Mouse (Mus musculus): Measurements from ENCODE around the gene 1700067K01Rik.
A peak's percentile ranks its signal among the peaks of the same experiment; 100 is the strongest.
"Not testable (repeated sequence)": the region's sequence is repeated elsewhere in the genome, so short reads cannot be mapped to it uniquely, and the experiment has no call there.

1700067K01Rik gene

GRCm38 (mm10) chr8:83983222-83983621, 18.1 kb upstream of the 1700067K01Rik start:
- not testable (repeated sequence) for DNase-seq

- no peak for DNase-seq
Observed at GRCm38 (mm10) chr8:83989243-83989642, 12.1 kb upstream of the 1700067K01Rik start.

DNA sequence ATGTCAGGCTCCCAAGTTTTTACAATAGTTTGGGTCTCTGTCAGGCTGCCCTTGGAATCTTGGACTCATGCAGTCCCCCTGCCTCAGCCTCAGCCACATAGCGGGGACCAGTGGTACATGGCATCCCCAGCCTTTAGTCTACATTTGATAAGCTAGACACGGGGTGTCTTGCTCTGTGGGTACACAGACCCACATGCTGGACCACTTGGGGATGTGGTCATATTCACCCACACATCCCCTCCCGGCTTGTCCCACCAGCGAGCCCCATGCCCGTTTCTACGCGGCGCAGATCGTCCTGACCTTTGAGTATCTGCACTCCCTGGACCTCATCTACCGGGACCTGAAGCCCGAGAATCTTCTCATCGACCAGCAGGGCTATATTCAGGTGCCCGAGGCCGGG, 11.1 kb upstream of the 1700067K01Rik start:
- no peak for DNase-seq

DNA sequence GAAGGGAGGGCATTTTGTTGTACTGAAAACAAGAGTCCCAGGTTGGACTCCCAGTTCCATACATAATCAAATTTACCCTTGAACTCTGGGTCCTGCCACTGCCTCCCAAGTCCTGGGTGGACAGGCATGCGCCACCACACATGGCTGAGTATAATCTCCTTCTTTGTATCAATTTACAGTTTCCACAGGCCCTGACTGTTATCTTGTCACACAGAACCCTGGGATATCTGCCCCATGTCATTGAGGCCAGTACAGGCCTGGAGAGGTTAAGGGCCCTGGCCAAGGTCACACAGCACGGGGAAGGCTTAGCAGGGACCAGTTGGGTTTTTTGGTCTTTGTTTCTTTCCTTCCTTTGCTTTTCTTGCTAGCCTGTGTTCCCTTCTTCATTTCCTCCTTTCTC, 8.8 kb upstream of the 1700067K01Rik start:
- DNase-seq, result no peak

DNA sequence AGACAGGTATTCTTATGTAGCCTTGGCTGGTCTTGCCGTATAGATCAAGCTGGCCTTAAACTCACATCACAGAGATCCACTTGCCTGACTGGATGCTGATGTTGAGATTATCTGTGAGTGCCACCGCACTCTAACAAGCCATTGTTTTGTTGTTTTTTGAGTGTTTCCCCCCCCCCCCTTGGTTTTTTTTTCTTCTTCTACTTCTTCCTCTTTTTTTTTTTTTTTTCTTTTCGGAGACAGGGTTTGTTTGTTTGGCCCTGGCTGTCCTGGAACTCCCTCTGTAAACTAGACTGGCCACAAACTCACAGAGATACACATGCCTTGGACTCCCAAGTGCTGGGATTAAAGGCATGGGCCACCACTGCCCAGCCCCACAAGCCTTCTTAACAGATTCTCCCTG, 7.3 kb upstream of the 1700067K01Rik start:
- DNase-seq, result no peak

GRCm38 (mm10) chr8:83995973-83996372, 5.3 kb upstream of the 1700067K01Rik start:
- DNase-seq, result peak; percentile 30

DNA sequence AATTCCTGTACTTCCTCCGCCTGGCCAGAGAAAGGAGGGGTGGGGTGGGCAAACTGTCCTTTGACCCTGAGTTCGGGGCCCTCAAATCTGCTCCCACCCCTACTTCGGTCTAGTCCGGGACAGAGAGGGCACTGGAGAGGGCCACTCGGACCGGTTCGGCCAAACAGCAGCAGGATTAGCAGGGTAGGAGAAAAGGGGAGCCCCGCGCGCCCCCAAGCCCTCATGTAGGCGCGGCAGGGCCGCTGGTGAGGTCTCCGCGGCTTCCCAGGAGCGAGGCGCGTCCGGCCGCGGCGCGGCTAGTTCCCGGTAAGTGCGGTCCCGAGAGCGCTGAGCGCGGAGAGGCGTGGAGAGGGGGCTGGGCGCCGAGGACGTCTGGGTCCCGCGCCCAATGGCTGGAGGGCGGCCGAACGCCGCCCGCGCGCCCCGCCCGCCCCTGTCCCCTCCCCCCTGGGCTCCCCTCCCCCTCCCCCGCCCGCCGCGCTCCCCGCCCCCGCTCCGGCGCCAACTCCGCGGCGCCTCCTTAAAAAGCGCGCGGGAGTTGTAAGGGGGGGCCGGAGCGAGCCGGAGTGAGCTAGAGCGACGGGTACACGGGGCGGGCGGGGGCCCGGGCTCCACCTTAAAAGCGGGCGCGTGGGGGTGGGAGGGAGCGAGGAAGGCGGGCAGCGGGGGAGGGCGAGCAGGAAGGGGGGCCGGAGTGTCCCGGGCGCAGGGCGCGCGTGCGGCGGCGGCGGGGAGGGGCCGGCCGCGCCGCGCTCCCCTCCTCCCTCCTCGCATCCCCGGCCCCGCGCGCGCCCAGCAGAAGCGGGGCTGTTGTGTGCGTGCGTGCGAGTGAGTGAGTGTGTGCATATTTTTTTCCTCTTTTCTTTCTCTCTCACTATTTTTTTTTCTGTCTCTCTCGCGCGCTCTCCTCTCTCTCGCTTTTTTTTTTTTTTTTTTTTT, 4.5 kb upstream of the 1700067K01Rik start:
- peak; percentile 81 for DNase-seq

DNA sequence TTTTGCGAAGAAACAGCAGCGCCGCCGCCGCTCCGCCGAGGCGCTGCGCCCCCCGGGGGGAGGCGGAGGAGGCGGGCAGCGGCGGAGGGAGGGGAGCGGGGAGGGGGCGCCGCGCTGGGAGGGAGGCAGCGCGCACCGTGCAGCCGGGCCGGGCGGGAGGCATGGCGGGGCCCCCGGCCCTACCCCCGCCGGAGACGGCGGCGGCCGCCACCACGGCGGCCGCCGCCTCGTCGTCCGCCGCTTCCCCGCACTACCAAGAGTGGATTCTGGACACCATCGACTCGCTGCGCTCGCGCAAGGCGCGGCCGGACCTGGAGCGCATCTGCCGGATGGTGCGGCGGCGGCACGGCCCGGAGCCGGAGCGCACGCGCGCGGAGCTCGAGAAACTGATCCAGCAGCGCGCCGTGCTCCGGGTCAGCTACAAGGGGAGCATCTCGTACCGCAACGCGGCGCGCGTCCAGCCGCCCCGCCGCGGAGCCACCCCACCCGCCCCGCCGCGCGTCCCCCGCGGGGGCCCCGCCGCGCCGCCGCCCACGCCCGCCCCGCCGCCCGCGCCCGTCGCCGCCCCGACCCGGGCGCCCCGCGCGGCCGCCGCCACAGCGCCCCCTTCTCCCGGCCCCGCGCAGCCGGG, 3.7 kb upstream of the 1700067K01Rik start, which contains the start of gene Samd1:
Gene Samd1 (plus strand): TSS at position 162 of the 631 bp plus-strand sequence.
- DNase-seq, result peak; percentile 75

DNA sequence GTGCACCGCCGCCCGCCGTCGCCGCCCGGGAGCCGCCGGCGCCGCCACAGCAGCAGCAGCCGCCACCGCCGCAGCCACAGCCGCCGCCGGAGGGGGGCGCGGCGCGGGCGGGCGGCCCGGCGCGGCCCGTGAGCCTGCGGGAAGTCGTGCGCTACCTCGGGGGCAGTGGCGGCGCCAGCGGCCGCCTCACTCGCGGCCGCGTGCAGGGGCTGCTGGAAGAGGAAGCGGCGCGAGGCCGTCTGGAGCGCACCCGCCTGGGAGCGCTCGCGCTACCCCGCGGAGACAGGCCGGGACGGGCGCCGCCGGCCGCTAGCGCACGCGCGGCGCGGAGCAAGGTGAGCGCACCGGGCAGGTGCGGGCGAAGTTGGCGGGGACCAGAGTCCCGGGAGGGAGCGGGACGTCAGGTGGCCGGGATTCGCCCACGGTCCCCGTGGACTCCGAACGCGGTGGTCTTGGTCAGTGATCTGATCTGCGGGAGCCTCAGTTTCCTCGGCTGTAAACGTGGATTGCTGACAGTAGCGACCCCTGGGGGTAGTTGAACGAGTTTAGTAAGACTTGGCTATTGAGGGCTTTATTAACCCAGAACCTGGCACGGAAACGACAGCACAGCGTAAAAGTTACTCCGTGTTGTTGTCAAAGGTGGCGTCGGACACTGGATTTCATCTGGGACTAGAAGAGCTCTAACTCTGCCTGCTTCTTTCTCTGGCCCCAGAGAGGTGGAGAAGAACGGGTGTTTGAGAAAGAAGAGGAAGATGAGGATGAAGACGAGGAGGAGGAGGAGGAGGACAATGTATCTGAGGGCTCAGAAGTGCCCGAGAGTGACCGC, 2.9 kb upstream of the 1700067K01Rik start:
- DNase-seq, result peak; percentile 80

DNA sequence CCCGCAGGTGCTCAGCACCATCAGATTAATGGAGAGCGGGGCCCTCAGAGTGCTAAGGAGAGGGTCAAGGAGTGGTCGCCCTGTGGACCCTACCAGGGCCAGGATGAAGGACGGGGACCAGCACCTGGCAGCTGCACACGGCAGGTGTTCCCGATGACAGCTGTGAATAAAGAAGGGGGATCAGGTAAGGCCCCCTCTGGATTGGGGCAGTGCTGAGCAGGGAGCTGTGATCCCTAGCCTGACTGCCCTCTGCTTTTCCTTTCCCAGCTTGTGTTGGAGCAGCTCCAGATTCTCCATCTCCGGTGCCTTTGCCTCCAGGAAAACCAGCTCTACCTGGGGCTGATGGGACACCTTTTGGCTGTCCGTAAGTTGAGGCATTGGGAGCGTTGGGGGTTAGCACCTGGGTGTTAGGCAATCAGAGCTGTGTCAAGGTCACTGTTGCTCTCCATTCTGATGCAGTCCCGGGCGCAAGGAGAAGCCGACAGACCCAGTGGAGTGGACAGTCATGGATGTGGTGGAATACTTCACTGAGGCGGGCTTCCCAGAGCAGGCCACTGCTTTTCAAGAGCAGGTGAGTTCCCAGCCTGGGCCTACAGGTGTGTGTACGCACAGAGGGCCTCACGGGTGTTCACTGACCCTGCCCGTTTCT, 2.1 kb upstream of the 1700067K01Rik start:
- DNase-seq, result peak; percentile 22

GRCm38 (mm10) chr8:83999825-84000224, 1.5 kb upstream of the 1700067K01Rik start:
- no peak for DNase-seq

DNA sequence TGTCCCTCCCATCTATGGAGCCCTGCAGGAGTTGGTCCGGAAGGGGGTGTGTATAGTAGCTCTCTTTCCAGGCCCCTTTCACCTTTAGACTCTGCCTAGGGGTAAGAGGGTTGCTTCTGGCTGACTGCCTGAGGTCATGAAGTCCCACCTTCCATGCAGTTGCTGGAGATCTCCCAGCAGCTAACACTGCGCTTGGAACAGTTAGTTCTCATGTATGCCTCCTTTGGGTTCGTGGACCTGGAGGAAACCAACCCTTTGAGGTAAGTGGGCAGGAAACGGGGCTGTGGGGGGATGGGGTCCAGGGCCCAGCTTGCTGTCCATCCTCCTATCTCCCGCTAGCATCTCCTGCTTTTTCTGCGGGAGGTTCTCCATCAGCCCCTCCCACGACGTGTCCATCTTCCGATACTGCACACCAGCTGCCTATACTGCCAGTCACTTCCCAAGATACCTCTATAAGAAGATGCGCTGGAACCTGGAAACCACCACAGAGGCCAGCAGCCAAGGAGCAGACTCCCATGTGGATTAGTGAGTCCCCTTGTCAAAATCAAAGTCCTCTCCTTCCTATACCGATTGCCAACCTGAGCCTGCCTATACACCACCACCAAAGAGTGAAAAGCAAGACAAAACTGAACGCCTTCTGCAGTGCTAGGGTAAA, 1.8 kb downstream of the 1700067K01Rik start:
- DNase-seq, result no peak

DNA sequence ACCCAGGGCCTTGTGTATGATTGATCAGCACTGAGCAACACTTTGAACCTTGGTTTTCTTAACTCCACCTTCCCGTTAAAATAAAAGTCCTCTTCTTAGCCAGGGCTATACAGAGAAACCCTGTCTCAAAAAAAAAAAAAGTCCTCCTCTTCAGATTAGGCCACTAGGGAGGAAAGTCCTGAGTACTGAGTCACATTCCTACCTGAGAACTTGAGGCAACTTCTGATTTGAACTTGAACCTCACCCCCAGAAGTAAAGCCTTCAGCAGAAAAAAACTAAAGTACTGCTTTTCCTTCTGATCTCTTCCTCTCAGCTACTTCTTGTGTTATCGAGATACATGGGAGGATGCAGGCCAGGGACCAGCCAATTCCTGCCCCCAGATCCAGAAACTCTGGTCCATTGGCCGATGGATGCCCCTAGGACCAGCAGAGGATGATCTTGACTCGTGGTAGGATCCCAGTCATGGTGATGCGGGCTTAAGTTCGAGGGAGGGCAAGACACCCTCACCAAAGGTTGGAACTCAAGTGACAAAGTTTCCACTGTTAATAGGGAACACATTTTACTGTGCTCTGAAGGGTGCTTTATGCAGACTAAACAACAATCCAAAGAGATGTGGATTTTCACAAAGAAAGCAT, 2.4 kb downstream of the 1700067K01Rik start:
- no peak for DNase-seq

DNA sequence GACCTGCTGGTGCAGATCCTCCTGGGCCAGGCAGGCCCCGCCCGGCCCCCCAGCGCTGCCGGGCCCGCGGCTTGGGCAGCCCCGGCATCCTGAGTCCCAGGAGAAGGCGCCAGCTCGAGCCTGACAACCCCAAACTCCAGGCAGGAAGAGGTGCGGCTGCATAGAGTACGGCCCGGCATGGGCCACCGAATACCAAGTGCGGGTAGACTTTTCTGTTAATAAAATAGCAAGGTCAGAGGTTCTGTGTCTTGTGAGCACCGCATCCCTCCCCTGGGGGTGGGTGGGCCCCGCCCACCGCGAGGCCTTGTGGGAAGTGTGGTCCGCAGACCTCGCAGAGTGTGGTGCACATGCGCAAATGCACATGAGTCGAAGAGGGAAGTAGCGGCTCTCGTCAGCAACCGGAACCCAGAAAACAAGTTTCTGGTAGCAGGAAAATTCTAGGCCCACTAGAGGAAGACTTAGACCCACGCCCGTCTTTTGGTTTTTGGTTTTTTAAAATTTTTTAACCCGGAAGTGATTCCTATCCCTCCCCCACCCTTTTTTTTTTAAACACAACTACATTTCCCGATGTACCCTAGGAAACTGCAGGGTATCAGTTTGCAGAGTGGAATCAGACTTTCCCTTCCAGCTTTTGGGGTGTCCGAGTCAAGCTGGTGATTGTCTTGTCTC, 3.4 kb downstream of the 1700067K01Rik start:
- peak; percentile 96 for DNase-seq

GRCm38 (mm10) chr8:84005502-84005901, 4.2 kb downstream of the 1700067K01Rik start:
- not testable (repeated sequence) for DNase-seq

DNA sequence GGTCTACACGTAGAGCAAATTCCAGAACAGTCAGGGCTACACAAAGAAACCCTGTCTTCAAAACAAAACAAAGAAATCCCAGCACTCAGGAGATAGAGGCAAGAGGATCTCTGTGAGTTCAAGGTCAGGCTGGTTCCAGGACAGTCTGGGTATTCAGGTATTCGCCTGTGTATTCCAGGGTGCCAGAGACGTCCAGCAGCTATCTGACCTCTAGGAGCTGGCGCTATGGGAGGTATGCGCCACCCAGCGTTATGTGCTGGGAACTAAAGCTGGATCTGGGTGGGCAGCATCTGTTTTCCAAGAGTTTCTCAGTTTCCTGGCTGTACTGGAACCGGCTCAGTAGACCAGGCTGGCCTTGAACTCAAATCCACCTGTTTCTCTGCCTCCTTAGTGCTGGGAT, 7.1 kb downstream of the 1700067K01Rik start:
- DNase-seq, result no peak

DNA sequence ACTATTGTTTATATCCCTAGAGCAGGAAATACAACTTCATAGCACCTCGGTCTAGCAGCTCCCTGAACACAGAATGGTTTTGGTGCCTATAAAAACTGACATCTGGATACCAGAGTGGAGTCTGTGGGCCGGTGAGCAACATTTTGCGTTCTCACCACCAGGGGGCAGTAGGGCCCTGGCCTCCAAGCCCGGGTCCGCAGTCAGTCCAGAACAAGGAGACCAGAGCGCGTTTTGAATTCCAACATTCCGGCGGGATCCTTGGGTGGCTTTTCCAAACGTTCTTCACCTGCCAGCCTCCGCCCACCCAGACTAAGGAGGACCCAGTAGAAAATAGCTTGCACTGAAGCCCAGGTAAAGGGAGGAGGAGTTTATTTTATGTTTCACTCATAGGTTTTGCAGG, 8.6 kb downstream of the 1700067K01Rik start:
- DNase-seq, result peak; percentile 89

GRCm38 (mm10) chr8:84010625-84011611, 9.6 kb downstream of the 1700067K01Rik start:
- peak; percentile 88 for DNase-seq

DNA sequence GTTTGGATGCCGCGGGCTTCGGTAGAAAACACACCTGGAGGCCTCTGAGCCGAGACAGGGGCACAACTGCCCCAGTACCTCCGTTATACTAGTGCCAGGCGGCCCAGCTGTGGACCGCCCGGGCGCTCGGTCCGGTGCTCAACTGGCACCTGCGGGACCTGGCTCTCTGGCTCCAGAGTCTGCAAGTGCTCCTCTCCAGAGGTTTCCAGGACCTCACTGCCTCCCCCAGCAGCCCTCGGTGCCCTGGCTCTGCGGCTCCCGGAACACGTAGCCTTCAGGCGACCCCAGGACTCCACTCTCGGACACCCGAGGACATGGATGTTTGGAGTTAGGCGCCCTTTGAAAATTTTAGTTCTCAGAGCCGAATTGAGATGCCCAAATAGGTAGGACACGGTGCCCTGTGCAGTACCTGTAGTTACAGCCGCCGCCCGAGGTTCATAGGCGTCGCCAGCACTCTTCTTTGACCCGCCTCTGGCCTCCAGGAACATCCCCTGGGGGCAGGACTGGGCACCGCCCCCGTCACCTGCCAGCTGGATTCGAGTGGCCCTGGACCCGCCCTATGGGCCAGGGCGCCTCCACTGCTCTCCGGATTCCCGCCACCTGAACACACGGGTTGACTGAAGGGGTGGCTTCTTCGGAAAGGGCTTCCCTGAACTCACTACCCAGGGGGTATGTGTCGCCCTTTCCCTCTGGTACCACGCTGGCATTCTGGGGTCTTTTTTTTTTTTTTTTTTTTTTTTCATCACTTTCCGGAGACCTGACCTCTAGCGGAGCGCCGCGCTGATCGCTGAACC, 10.6 kb downstream of the 1700067K01Rik start, which contains the start of gene 2210011C24Rik:
Gene 2210011C24Rik (minus strand): TSS at position 467 of the 794 bp plus-strand sequence.
- DNase-seq, result peak; percentile 41
